Comparison of ENCODE assay signal across 14 mouse cellular contexts in genomic region chr15:6623529-6624228, GRCm38 (mm10).
A peak's percentile ranks its signal among the peaks of the same experiment; 100 is the strongest.
DNase-seq lines count a peak whose midpoint lies in the region; ATAC-seq lines count a peak whose summit lies in the region.
"Had no signal": no experiment of that assay in that cellular context is flagged by ENCODE, and none has a peak within 500 bp of the region (broad histone marks: within the 10 kb centered on the region; RNA-seq: fewer than 3 reads in every experiment).

No protein-coding gene starts in this region.

- H3K36me3 ChIP-seq in hindbrain, embryonic 16.5 days (ENCODE audit: control insufficient read depth, insufficient read depth, low read length), result no peaks in the 10 kb centered on the region
- H3K36me3 ChIP-seq: embryonic facial prominence, embryonic 12.5 days; hindbrain, embryonic 12.5 days; midbrain, embryonic 12.5 days; neural tube, embryonic 13.5 days had no signal

- peak; percentile 10 for DNase-seq in heart, adult 8-10 months (ENCODE audit: low spot score)
- DNase-seq in heart, adult 9 months (ENCODE audit: low spot score in 2 of 2), result no peak
- no peak for DNase-seq in left cerebral cortex, postnatal 14 days (ENCODE audit: low spot score in 2 of 2)
- DNase-seq: cerebellum, adult 2 months; lung, adult 18-20 months had no signal

- no peak overlapping the region for H3K9ac ChIP-seq in hindbrain, embryonic 16.5 days (ENCODE audit: low read depth, low read length)

- H3K27ac ChIP-seq in hindbrain, embryonic 16.5 days (ENCODE audit: low read depth, low read length), result no peak overlapping the region
- H3K27ac ChIP-seq: embryonic facial prominence, embryonic 12.5 days; hindbrain, embryonic 12.5 days; midbrain, embryonic 12.5 days; neural tube, embryonic 13.5 days had no signal

- H3K4me2 ChIP-seq in hindbrain, embryonic 16.5 days (ENCODE audit: low read length), result no peak overlapping the region

- peaks cover 11% of the 10 kb centered on the region for H3K4me1 ChIP-seq in hindbrain, embryonic 16.5 days (ENCODE audit: control insufficient read depth, insufficient read depth, low read depth, low read length)

- intact Hi-C loops in left cerebral cortex, postnatal 14 days (cut with DNase I), result loop anchor here (2.0 kb wide), 1 partner anchor 385 kb away; no protein-coding TSS in a partner anchor

- H3K9me3 ChIP-seq in hindbrain, embryonic 16.5 days (ENCODE audit: control insufficient read depth, low read length), result no peaks in the 10 kb centered on the region
- H3K9me3 ChIP-seq: embryonic facial prominence, embryonic 12.5 days; hindbrain, embryonic 12.5 days; midbrain, embryonic 12.5 days; neural tube, embryonic 13.5 days had no signal

- ATAC-seq in CD4-positive, CD25-positive, alpha-beta regulatory T cell, adult 4 months, result peak; percentile 48
- ATAC-seq in hematopoietic stem cell, adult 5-6 weeks (replicated peaks in 1 of 2; ENCODE audit: insufficient read depth in 1 of 2, low FRiP score in 2 of 2, low TSS enrichment in 1 of 2, low read depth in 1 of 2, poor library complexity in 2 of 2, severe bottlenecking in 2 of 2), result peak; percentile 65 to 73
- 0 out of 2 replicates have a peak, but pooled peaks have one; percentile 15 for ATAC-seq in megakaryocyte-erythroid progenitor cell, adult 5-6 weeks (replicated peaks; ENCODE audit: low FRiP score, low TSS enrichment, poor library complexity, severe bottlenecking)
- no peak for ATAC-seq in cerebellum, adult (ENCODE audit: insufficient number of reproducible peaks, low FRiP score, low TSS enrichment)
- ATAC-seq in hindbrain, embryonic 16.5 days, result no peak

- H3K27me3 ChIP-seq in hindbrain, embryonic 16.5 days (replicated peaks; ENCODE audit: control insufficient read depth, insufficient read depth, low read length), result no peaks in the 10 kb centered on the region
- H3K27me3 ChIP-seq: hindbrain, embryonic 12.5 days; neural tube, embryonic 13.5 days had no signal

- WGBS in hindbrain, embryonic 16.5 days, result 95% methylated on average over 8 of the region's 8 CpGs

- H3K4me3 ChIP-seq in hindbrain, embryonic 16.5 days (ENCODE audit: low read length), result no peak overlapping the region

Comparison
In these comparisons a context has a peak if more than half of its experiments do, and no peak if none do; other contexts are left out.
1. ATAC-seq: peak in CD4-positive, CD25-positive, alpha-beta regulatory T cell, adult 4 months (single experiment), hematopoietic stem cell, adult 5-6 weeks (2 of 2) and megakaryocyte-erythroid progenitor cell, adult 5-6 weeks (single experiment); none in cerebellum, adult (single experiment) and hindbrain, embryonic 16.5 days (single experiment).